Mouse (Mus musculus) fibroblast of lung, adult 2 months (primary cell): ENCODE results near the gene Msantd3.

Experiments used
- DNase-seq: peaks from one replicate; pipeline ENCODE4 v3.0.0-alpha.2; 2011; ENCODE audit warnings: low read depth

The Msantd3 gene

DNA sequence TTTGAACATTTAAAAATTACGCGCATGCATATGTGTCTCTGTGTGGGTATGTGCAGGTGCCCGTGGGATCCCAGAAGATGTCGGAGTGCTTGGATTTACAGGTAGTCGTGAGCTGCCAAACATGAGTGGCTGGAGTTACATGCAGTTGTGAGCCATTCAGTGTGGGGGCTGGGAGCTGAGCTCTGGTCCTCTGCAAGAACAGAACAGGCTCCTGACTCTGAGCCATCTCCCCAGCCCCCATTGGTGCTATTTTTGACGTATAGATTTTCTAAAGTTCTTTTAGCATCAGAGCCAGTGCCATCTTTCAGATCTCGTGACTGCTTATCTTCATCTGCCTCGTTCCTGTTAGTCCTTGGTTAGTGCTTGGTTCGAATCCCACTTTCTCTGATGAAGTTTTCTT is 69.8 kb downstream of the Msantd3 start:
- no peak for DNase-seq

DNA sequence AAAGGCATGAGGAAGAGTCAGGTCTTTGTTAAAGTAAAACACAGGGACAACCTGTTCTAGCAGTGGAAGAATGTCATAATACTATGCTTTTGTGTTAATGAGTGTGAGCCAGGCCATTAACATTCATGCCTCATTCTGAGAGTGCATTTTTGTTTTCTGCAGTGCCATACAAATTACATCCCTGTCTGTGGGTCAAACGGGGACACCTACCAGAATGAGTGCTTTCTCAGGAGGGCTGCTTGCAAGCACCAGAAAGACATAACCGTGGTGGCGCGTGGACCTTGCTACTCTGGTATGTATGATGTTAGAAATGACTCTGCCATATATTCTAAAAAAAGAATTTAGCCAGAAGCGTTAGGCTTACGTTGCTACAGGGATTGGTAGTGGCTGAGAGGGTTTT is 70.5 kb downstream of the Msantd3 start:
- no peak for DNase-seq
